Mouse (Mus musculus): ENCODE data around the gene Brd4. TPM values are rescaled to one million over a fixed set of nuclear protein-coding genes. Genes with fewer than 3 reads are reported as not detected.

Gene Brd4
- polyA plus RNA-seq, 1 experiment from 2014 or later: 134 TPM

- 90% methylated on average over 3 of the region's 3 CpGs for WGBS
- H3K4me1 ChIP-seq: no peaks in the 10 kb centered on the region
- H3K27me3 ChIP-seq (ENCODE audit: low read depth, poor library complexity, severe bottlenecking): no peaks in the 10 kb centered on the region
- H3K36me3 ChIP-seq: peaks cover 32% of the 10 kb centered on the region
- DNase-seq (ENCODE audit: low spot score): no peak
- no peak overlapping the region for H3K27ac ChIP-seq
- H3K4me3 ChIP-seq: no peak overlapping the region
- no peaks in the 10 kb centered on the region for H3K9me3 ChIP-seq (replicated peaks)
Observed at GRCm38 (mm10) chr17:32268540-32268960, 16.0 kb downstream of the Brd4 start.

- Histone ChIP-seq H3K36me3 (peaks cover 32% of the 10 kb centered on the region), H3K4me1 (no peaks in the 10 kb centered on the region), H3K9me3 (replicated peaks) (no peaks in the 10 kb centered on the region), H3K27me3 (ENCODE audit: low read depth, poor library complexity, severe bottlenecking) (no peaks in the 10 kb centered on the region), H3K4me3 (no peak overlapping the region), H3K27ac (no peak overlapping the region)
- 83% methylated on average over 2 of the region's 2 CpGs for WGBS
- no peak for DNase-seq (ENCODE audit: low spot score)
Observed at GRCm38 (mm10) chr17:32268096-32268495, 16.4 kb downstream of the Brd4 start.

GRCm38 (mm10) chr17:32267617-32268016 is 16.9 kb downstream of the Brd4 start:
- Histone ChIP-seq H3K4me3 (no peak overlapping the region), H3K36me3 (peaks cover 35% of the 10 kb centered on the region), H3K27me3 (ENCODE audit: low read depth, poor library complexity, severe bottlenecking) (no peaks in the 10 kb centered on the region), H3K27ac (no peak overlapping the region), H3K4me1 (no peaks in the 10 kb centered on the region), H3K9me3 (replicated peaks) (no peaks in the 10 kb centered on the region)
- WGBS: 91% methylated on average over 1 of the region's 1 CpGs
- no peak for DNase-seq (ENCODE audit: low spot score)

GRCm38 (mm10) chr17:32263672-32264071 is 20.9 kb downstream of the Brd4 start:
- no peaks in the 10 kb centered on the region for H3K4me1 ChIP-seq
- no peak overlapping the region for H3K27ac ChIP-seq
- no peaks in the 10 kb centered on the region for H3K9me3 ChIP-seq (replicated peaks)
- 93% methylated on average over 2 of the region's 2 CpGs for WGBS
- H3K27me3 ChIP-seq (ENCODE audit: low read depth, poor library complexity, severe bottlenecking): no peaks in the 10 kb centered on the region
- H3K36me3 ChIP-seq: peaks cover 36% of the 10 kb centered on the region
- no peak overlapping the region for H3K4me3 ChIP-seq
- DNase-seq (ENCODE audit: low spot score): no peak

DNA sequence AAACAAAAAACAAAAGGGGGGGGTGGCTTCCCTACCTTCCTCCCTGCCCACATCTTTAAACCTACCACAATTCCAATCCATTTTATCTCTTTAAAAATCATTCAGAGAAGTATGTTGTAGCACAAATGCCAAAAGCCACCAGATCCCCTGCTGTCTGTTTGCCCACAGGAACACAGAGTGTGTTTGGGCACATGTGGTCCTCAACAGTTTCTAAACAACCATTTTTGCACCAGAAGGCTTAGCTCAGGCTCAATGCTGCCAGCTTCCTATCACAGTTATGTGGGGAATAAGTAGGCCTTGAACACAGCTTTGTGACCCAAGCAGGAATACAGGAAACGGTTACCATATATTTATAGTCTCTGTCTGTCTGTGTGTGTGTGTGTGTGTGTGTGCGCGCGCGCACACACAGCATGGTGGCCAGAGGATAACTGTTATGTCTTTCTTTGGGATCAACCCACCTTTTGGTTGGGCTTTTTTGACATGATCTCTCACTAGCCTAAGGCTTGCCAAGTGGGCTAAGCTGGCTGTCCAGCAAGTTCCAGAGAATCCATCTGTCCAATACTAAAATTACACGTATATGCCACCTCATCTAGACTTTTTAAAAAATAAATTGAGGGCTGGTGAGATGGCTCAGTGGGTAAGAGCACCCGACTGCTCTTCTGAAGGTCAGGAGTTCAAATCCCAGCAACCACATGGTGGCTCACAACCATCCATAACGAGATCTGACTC is 21.5 kb downstream of the Brd4 start:
- no peak for DNase-seq (ENCODE audit: low spot score)

GRCm38 (mm10) chr17:32258869-32259268 is 25.7 kb downstream of the Brd4 start:
- WGBS: 98% methylated on average over 2 of the region's 2 CpGs
- H3K27me3 ChIP-seq (ENCODE audit: low read depth, poor library complexity, severe bottlenecking): no peaks in the 10 kb centered on the region

More for the DNA sequence above, 21.5 kb downstream of the Brd4 start:
- no peaks in the 10 kb centered on the region for H3K27me3 ChIP-seq (ENCODE audit: low read depth, poor library complexity, severe bottlenecking)
- H3K4me1 ChIP-seq: 0 out of 2 replicates have a peak, but pooled peaks cover under 1% of the 10 kb centered on the region
- H3K4me3 ChIP-seq: no peak overlapping the region
- H3K9me3 ChIP-seq (replicated peaks): no peaks in the 10 kb centered on the region
- WGBS: 94% methylated on average over 8 of the region's 8 CpGs
- H3K36me3 ChIP-seq: peaks cover 32% of the 10 kb centered on the region
- H3K27ac ChIP-seq: no peak overlapping the region

GRCm38 (mm10) chr17:32257944-32258343 is 26.6 kb downstream of the Brd4 start:
- no peak for DNase-seq (ENCODE audit: low spot score)
- Histone ChIP-seq H3K4me3 (no peak overlapping the region), H3K4me1 (0 out of 2 replicates have a peak, but pooled peaks cover 4% of the 10 kb centered on the region), H3K36me3 (peaks cover 23% of the 10 kb centered on the region), H3K9me3 (replicated peaks) (no peaks in the 10 kb centered on the region), H3K27ac (no peak overlapping the region), H3K27me3 (ENCODE audit: low read depth, poor library complexity, severe bottlenecking) (no peaks in the 10 kb centered on the region)
- WGBS: 89% methylated on average over 6 of the region's 6 CpGs

More at GRCm38 (mm10) chr17:32258869-32259268, 25.7 kb downstream of the Brd4 start:
- 0 out of 2 replicates have a peak, but pooled peaks cover 4% of the 10 kb centered on the region for H3K4me1 ChIP-seq
- H3K9me3 ChIP-seq (replicated peaks): no peaks in the 10 kb centered on the region
- no peak for DNase-seq (ENCODE audit: low spot score)
- peaks cover 21% of the 10 kb centered on the region; the same call in 1 of the 2 replicates for H3K36me3 ChIP-seq
- no peak overlapping the region for H3K4me3 ChIP-seq
- H3K27ac ChIP-seq: no peak overlapping the region

- H3K4me3 ChIP-seq: no peak overlapping the region
- H3K27ac ChIP-seq: no peak overlapping the region
- no peaks in the 10 kb centered on the region for H3K9me3 ChIP-seq (replicated peaks)
- H3K36me3 ChIP-seq: peaks cover 27% of the 10 kb centered on the region
- DNase-seq (ENCODE audit: low spot score): no peak
- no peaks in the 10 kb centered on the region for H3K27me3 ChIP-seq (ENCODE audit: low read depth, poor library complexity, severe bottlenecking)
- 92% methylated on average over 2 of the region's 2 CpGs for WGBS
- 0 out of 2 replicates have a peak, but pooled peaks cover 4% of the 10 kb centered on the region for H3K4me1 ChIP-seq
Observed at GRCm38 (mm10) chr17:32257452-32257851, 27.1 kb downstream of the Brd4 start.

DNA sequence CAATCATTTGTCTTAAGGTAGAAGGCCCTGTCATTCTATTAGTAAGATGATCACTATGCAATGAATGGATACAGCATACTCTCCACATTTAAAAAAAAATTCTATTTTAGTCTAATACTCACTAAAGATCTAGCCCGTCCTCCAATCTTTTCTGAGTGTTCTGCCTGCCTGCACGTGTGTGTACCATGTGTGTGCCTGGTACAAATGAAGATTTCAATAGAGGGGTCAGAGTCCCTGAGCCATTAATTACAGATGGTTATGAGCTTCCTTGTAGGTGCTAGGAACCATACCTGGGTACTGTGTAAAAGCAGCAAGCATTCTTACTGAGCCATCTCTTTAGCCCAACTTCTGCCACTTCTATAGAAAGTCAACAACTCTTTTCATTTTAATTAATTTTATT is 27.6 kb downstream of the Brd4 start:
- H3K27ac ChIP-seq: no peak overlapping the region

GRCm38 (mm10) chr17:32253261-32253660 is 31.3 kb downstream of the Brd4 start:
- H3K36me3 ChIP-seq: peaks cover 25% of the 10 kb centered on the region
- no peak for DNase-seq (ENCODE audit: low spot score)
- H3K27me3 ChIP-seq (ENCODE audit: low read depth, poor library complexity, severe bottlenecking): no peaks in the 10 kb centered on the region
- H3K4me3 ChIP-seq: no peak overlapping the region
- no peaks in the 10 kb centered on the region for H3K9me3 ChIP-seq (replicated peaks)
- H3K4me1 ChIP-seq: 0 out of 2 replicates have a peak, but pooled peaks cover 4% of the 10 kb centered on the region
- 97% methylated on average over 2 of the region's 2 CpGs for WGBS
- no peak overlapping the region for H3K27ac ChIP-seq

More for the DNA sequence above, 27.6 kb downstream of the Brd4 start:
- Histone ChIP-seq H3K9me3 (replicated peaks) (no peaks in the 10 kb centered on the region), H3K4me1 (0 out of 2 replicates have a peak, but pooled peaks cover 4% of the 10 kb centered on the region), H3K27me3 (ENCODE audit: low read depth, poor library complexity, severe bottlenecking) (no peaks in the 10 kb centered on the region), H3K4me3 (no peak overlapping the region), H3K36me3 (peaks cover 28% of the 10 kb centered on the region)
- DNase-seq (ENCODE audit: low spot score): no peak
- 77% methylated on average over 2 of the region's 2 CpGs for WGBS

- DNase-seq (ENCODE audit: low spot score): no peak
- H3K4me1 ChIP-seq: no peaks in the 10 kb centered on the region
- WGBS: 95% methylated on average over 2 of the region's 2 CpGs
- H3K9me3 ChIP-seq (replicated peaks): no peaks in the 10 kb centered on the region
- no peak overlapping the region for H3K4me3 ChIP-seq
- no peaks in the 10 kb centered on the region for H3K27me3 ChIP-seq (ENCODE audit: low read depth, poor library complexity, severe bottlenecking)
- H3K27ac ChIP-seq: no peak overlapping the region
- H3K36me3 ChIP-seq: peaks cover 28% of the 10 kb centered on the region
Observed at GRCm38 (mm10) chr17:32251827-32252470, 32.6 kb downstream of the Brd4 start.

- Histone ChIP-seq H3K27ac (no peak overlapping the region), H3K27me3 (ENCODE audit: low read depth, poor library complexity, severe bottlenecking) (no peaks in the 10 kb centered on the region), H3K4me1 (no peaks in the 10 kb centered on the region), H3K9me3 (replicated peaks) (no peaks in the 10 kb centered on the region), H3K4me3 (no peak overlapping the region), H3K36me3 (peaks cover 31% of the 10 kb centered on the region)
- DNase-seq (ENCODE audit: low spot score): no peak
- 92% methylated on average over 1 of the region's 1 CpGs for WGBS
Observed at GRCm38 (mm10) chr17:32250066-32250465, 34.5 kb downstream of the Brd4 start.

DNA sequence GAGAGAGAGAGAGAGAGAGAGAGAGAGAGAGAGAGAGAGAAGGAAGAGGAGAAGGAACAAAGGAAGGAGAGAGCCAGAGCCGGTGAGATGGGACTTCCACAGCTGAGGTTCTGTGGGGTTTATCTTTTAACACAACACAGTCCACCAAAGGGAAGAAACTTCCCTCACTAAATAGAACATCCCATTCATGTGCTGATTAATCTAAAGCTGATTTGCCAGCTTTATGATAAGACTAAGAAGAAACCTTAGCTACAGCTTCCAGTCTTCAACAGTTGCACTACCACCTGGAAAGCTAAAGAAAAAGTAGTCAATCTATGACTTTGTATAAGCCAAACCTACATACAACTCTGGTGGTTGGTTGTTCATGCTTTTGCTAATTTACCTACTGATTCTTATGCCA is 36.3 kb downstream of the Brd4 start:
- Histone ChIP-seq H3K4me1 (no peaks in the 10 kb centered on the region), H3K4me3 (no peak overlapping the region), H3K9me3 (replicated peaks) (no peaks in the 10 kb centered on the region), H3K36me3 (peaks cover 30% of the 10 kb centered on the region), H3K27me3 (ENCODE audit: low read depth, poor library complexity, severe bottlenecking) (no peaks in the 10 kb centered on the region), H3K27ac (no peak overlapping the region)
- DNase-seq (ENCODE audit: low spot score): no peak
- 100% methylated on average over 1 of the region's 1 CpGs for WGBS
